Mouse (Mus musculus) T-helper 1 cell (primary cell): Measurements from ENCODE around the gene Nupr1l.
"Not testable (repeated sequence)": the region's sequence is repeated elsewhere in the genome, so short reads cannot be mapped to it uniquely, and the experiment has no call there.

Experiments
- in situ Hi-C: fragments of 300-600 bp; cut with MboI, MseI; formaldehyde crosslinking; loops from one replicate; pipeline ENCODE4 v1.15.1; 2025; ENCODE audit warnings: high pct_unique_total_duplicates

The Nupr1l gene

DNA sequence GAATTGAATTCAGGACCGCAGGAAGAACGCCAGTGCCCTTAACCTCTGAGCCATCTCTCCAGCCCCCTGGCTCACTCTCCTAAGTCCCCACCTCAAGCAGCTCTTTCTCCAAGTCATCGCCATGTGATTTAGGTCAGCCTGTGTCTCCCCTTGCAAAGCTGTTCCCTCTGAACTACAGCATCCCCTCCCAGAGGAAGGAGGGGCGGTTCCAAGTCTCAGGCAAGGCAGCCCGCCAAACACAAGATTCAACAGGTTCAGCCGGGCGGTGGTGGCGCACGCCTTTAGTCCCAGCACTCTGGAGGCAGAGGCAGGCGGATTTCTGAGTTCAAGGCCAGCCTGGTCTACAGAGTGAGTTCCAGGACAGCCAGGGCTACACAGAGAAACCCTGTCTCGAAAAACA lies 7.2 kb downstream of the Nupr1l start:
- in situ Hi-C loops = not testable (repeated sequence)

DNA sequence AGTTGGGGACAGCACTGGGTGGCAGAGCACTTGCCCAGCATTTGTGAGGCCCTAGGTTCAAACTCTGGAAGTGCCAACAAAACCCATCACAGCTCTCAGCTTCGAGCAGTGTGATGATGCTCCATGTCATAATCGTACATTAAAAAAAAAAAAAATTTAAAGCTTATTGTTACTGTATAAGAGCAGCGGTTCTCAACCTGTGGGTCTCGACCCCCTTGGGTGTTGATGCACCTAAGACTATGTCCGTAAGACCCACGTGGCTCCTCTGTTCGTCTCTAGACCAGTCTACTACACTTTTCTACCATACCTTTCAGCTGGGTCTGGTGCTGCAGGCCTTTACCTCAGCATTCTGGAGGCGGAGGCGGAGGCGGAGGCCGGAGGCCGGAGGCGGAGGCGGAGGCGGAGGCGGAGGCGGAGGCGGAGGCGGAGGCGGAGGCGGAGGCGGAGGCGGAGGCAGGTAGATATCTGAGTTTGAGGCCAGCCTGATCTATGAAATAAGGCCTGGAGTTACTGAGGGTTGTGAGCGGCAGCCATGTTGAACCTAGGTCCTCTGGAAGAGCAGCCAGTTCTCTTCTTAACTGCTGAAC lies 9.8 kb downstream of the Nupr1l start:
- in situ Hi-C loops = no loop called here

DNA sequence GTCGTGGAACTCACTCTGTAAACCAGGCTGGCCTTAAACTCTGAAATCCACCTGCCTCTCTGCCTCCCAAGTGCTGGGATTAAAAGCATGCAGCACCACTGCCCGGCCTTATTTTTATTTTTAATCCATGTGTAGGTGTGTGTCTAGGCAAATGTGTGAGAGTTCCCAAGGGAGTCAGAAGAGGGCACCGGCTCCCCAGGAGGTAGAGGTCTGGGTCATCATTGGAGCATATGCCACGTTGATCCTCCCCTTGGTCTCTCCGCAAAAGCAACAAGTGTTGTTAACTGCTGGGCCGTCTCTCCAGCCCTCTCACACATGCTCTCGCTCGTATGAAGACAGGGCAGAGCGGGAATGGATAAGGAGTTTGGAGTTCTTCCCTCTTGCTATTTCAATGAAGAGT lies 10.4 kb downstream of the Nupr1l start:
- in situ Hi-C loops = no loop called here

DNA sequence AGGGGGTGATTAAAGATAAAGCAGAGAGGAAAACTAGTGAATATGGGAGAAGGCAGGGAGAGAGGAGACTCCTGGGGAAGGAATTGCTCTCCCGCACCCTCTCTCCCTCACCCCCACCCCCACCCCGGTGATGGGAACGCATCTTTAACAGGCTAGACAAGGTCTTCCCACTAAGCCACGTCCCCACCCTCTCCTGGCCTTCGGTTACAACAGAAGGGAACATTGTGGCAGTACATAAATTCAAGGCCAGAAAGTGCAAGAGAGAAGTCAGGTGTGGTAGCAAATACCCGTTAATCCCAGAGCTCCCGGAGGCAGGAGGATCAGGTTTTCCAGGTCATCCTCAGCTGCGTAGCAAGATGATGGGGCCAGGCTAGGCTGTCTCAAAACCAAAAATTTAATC lies 11.0 kb downstream of the Nupr1l start:
- in situ Hi-C loops = no loop called here

DNA sequence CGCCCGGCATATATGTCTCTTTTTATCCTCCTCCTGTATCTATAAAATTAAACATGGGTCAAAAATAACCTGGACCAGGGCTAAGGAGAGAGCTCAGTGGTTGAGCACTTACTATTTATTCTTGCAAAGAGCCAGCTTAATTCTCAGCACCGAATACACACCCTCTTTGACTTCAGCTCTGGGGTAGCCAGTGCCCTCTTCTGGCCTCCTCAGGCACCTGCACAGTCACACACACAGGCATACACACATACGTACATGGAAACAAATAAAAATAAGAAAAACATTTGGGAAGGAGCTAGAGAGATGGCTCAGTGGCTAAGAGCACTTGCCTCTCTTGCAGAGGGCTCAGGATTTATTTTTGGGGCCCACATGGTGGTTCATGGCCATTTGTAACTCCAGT lies 13.6 kb downstream of the Nupr1l start:
- in situ Hi-C loops = no loop called here

DNA sequence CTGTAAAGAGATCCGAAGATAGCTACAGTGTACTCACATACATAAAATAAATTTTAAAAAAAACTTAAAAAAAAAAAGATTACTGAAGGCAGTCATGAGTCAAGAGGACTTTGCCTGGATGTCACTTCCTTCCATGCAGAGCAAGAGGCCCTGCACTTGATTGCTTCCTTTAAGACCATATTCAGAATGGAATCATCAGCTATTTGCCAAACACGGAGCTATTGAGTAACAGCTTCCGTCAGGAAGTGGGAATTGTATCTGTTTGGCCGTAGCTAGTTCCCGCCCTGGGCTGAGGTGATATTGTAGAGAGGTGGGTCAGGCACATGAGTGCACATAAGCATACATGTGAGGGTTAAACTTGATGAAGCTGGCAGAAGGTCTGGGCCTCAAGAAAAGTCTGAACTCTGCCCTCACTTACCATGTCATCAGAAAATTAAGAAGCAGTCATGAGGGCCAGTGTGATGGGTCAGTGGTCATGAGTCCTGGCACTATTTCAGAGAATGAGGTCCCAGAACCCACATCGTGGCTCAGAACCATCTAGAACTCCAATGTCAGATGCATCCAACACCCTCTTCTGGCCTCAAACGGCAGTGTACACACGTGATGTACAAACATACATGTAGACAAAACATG lies 16.6 kb downstream of the Nupr1l start:
- in situ Hi-C loops = no loop called here

DNA sequence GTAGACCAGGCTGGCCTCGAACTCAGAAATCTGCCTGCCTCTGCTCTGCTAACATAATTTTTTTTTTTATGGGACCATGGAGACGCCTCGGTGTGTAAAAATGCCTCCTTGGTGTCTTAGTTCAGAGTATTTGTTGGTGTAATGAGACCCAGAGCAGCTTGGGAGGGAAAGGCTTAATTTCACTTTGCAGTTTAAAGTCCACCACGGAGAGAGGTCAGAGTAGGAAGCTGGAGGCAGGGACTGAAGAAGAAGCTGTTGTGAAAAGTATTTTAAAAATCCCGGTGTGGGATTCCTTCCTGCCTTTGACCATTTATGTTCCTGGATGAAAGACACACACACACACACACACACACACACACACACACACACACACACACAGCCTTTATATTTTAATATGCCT lies 17.6 kb downstream of the Nupr1l start:
- in situ Hi-C loops = no loop called here

DNA sequence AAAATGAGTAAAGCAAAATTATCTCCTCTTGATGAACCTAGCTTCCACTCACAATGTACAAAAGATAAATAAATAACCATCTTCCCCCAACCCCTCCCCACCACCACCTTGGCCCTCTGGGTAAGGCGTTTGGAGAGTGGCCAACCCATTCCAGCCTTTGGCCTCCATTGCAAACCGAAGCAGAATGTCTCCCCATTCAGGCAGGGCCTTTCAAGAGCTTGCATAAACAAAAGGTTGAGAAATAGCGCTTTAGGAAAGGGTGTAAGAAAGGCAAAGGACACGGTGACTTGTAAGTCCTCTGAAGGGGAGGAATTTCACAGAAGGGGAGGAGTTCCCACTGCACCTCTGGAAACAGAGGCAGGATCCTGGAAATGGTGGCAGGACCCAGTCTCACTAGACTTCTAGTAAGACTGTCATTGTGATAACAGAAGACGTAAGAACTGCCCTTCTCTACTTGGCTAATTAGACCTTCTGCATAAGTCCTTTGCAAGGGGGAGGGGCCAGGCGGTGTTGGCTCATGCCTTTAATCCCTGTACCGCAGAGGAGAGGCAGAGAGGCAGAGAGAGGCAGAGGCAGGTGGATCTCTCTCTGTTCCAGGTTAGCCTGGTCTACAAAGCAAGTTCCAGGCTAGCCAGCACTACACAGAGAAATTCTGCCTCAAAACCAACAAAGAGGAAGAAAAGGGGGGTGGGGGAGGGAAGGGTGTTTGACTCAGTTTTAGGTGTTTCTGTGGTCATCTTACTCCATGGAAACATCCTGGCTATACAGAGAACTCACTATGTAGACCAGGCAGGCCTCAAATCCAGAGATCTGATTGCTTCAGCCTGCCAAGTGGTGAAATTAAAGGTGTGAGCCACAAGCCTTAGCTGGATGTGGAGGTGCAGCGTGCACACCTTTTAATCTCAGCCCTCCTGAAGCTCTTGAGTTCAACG lies 21.9 kb downstream of the Nupr1l start:
- in situ Hi-C loops = no loop called here

DNA sequence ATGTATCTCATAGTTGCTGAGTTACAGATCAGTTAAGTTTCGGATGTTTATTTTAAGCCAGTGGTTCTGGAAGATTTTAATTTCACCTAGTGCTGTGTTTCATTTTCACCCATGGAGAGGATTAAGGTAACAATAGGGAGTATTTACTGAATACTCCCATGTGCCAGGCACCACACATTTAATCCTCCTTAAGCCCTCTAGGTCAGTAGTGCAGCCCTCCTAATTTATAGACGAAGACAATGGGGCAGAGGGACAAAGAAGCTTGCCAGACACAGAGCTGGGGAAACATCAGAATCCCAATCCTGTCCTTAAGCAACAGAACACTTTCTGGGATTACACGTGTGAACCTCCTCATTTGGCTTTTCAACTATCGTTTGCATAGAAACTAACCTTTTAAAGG lies 28.6 kb downstream of the Nupr1l start:
- in situ Hi-C loops = no loop called here

DNA sequence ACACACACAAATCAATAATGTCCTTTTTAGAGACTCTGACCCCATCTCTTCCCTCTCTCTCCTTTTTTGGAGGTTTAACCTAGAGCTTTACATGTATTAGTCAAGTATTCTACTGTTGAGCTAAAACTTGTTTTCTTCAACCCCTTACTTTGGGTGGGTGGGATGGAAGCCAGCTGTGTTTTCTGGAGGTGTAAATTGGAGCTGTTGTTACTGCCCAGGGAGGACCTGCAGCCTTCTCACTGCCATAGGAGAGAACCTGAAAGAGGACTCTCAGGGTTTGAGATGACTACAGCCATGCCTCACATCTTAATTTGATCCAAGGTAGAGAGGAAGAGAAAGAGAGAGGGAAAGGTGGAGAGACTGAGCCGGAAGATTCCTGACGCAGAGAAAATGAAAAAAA lies 31.9 kb downstream of the Nupr1l start:
- in situ Hi-C loops = no loop called here

DNA sequence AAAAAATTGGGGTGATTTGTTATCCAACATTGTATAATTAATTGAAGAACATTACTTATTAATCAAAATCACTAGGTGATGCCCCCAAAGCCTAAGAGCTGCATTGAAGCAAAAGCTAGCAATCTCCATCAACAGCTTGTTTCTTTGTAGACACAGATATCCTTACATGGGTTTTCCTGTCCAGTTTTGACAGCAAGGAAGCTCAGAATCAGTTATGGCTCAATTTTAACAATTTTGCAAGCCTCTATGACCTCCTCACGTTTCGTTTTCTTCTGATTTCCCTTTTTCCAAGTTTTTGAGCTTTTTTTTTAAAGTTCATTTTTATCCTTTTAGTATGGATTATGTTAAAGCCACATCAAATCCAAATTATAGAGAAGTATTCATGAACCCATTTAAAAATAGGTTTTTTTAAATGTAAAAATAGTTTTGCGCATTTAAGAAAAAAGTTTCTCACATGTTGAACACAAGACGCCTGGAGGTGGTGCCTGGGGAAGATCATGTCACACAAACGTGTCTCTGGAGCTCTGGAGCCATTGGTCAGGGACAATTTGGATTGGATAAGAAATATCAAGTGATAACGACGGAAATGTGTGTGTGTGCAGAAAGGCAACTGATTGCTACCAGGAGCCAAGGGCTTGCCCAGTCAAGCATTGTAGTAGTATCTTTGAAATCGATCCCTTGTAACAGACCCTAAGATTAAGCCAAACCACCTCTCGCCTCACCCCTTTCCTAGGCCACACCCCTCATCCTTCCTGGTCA lies 32.6 kb downstream of the Nupr1l start:
- in situ Hi-C loops = no loop called here

DNA sequence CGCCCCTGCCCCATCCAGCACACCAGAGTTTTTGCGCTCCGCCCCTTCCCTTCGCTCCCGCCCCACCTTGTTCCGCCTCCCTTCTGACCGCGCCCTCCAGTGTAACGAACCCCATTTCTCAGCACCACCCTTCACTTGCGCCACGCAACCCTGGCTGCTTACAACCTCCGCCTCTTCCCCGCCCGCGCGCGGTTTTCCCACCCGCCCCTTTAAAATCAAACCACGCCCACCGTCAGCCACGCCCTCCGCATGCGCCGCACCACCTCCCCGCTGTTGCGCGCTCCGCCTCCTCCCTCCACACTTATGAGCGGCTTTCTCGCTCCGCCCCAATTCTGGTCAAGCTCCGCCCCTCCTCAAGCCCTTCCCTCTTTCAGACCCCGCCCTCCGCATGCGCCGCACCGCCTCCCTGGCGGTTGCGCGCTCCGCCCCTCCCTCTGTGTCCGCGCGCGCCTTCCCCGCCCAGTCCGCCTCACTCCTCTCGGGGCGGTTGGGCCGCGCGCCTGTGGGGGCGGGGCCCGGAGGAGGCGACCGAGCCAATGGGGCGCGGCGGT lies 33.2 kb downstream of the Nupr1l start, which contains the start of gene Vkorc1l1:
Vkorc1l1 (plus strand) TSS at position 476 of the 551 bp plus-strand sequence.
- in situ Hi-C loops = no loop called here

DNA sequence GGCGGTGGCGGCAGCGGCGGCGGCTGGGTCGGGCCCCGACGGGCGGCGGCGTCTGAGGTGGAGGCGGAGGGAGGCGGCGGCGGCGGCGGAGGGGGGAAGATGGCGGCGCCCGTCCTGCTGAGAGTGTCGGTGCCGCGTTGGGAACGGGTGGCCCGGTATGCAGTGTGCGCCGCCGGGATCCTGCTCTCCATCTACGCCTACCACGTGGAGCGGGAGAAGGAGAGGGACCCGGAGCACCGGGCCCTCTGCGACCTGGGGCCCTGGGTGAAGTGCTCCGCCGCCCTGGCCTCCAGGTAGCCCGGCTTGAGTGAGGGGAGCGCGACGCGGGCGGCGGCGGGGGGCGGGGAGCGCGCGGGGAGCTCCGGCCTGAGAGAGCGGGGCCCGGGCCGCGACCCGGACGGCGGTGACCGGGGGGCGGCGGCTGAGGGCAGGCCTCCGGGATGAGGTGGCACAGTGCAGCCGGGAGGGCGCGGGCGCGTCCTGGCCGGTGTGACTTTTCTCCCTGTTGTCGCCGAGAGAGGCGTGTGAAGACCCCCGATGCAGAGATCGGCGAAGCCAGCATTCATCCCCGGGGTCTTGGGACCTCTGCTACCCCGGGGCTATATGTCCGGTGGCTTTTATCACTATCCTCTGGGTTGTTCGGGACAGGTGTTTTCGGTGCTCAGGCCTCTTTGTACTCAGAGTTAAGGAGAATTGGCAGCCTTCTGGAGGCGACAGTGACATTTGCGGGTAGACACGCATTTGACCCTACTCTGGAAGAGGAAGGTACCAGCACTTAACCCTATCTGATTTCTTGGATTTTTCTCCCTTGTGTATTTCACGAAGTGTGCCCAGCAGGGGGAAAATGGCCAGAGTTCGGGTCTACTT lies 34.0 kb downstream of the Nupr1l start:
- in situ Hi-C loops = not testable (repeated sequence)

DNA sequence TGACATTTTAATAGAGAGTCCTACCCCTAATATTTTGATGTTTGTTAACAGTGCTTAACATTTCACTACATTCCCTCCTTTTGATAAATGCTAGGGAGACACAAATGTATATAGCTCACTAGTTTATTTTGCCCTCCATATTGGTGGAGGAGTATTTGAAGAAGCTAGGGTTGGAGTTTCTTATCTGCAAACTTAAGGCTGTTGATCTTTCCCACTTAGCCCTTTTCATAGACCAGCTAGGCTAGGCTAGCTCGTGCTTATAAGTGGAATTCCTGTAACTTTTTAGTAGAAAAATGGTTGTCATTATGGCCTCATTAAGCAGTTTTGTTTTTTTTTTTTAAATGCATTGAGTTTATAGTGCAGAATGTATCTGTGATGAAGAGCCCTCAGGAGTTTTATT lies 35.1 kb downstream of the Nupr1l start:
- in situ Hi-C loops = no loop called here

DNA sequence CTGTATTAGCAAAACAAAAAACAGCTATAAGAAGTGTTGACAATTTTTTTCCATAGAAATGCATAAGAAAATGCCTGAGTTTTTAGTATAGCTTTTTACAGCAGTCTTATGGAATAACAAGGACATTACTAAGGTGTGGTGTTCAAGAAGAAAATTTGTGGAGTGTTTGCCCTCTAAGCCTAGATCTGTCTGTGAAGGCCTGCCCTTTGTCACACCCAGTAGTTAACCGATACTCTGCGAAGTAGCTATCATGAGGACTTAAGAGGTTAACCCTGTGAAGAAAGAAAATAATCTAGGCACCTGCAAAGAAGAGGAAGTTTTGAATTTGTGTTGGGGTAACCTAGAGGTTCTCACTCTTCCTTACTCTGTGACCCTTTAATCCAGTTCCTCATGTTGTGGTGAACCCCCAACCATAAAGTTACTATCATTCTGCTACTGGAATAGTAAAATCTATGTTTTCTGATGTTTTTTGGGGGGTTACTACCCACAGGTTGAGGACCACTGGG lies 39.2 kb downstream of the Nupr1l start:
- in situ Hi-C loops = no loop called here

DNA sequence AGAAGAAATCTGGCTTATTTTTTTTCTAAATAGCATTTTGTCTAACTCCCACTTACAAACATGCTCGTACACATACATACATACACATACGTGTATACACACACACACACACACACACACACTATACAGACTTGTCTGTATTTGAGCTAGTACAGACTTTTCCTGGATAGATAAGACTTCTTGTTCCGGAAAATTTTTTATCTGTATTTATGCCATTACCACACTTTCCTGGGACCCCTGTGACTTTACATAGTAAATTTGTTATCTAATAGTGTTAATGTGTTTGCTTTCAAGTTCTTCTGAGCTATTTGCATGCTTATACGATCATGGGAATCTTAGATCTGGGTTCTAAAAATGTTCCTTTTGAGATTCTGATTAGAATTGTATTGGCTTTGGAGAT lies 43.8 kb downstream of the Nupr1l start:
- in situ Hi-C loops = no loop called here

DNA sequence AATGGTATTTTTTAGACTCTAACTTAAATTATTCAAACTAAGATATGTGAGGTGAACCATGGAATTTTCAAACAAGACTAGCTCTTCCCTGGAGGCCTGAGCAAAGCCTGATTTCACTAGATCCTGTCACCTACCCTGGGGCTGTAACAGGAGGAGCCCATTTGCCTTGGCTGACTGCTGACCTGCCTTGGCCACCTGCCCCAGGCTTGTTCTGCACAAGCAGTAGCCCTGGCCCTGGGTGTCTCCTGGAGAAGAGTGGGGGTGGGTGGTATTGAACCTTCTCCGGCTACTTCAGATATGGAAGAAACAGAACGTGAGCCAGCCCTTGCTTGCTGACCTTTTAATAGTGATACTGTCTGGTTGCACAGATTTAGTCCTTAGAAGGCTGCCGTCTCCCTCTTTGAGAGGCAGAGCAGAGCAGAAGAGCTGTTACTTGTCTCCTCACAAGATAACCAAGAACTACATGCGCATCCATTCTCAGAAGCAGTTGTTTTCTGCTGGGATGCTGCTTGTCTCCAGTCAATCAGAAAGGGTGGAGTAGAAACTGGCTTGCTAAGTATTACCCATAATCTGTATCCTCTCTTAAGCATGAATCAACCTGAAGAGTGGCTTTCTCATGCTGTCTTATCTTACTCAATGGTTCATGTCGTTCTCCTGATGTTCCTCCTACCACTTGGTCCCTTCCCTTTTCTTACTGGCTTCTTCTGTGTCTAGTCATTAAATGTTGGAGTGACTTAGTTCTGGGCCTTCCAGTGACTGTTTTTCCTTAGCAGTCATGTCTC lies 46.3 kb downstream of the Nupr1l start:
- in situ Hi-C loops = no loop called here

DNA sequence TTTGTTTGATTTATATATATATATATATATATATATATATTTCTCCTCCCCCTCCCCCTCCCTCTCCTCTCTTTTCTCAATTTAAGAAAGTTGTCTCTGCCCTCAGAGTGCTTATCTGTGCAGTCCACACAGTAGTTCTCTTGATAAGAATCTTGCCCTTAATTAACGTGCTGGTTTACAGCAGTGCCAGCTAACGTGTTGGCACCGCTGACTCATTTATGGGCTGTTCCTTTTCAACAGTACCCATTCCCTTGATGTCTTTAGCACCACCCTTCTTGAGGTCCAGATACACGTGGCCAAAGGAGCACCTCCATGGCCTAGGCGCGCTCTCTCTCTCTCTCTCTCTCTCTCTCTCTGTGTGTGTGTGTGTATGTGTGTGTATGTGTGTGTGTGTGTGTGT lies 47.5 kb downstream of the Nupr1l start:
- in situ Hi-C loops = no loop called here

DNA sequence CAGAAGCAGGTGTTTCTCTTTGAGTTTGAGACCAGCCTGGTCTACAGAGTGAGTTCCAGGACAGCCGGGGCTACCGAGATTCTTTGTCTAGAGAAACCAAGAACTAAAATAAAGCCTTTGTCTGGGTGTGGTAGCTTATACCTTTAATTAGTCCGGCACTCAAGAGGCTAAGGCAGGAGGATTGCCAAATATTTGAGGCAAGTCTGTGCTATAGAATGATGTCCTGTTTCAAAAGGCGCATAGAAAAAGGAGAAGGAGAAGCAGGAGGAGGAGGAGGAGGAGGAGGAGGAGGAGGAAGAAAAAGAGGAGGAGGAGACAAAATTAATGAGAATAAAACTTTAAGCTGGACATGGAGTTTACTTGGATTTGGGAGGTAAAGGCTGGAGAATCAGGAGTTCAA lies 54.9 kb downstream of the Nupr1l start:
- in situ Hi-C loops = no loop called here
